Mouse (Mus musculus) ovary, postnatal 14 days (tissue): Measurements from ENCODE around the gene Armh3.
A peak's percentile ranks its signal among the peaks of the same experiment; 100 is the strongest.

Experiments
- DNase-seq: peaks from one replicate; pipeline ENCODE4 v3.0.0; 2022; ENCODE audit warnings: low spot score

Armh3 gene

GRCm38 (mm10) chr19:45787450-45787849 is 210.8 kb downstream of the Armh3 start:
- DNase-seq, result no peak

GRCm38 (mm10) chr19:45785470-45785869 is 212.8 kb downstream of the Armh3 start:
- DNase-seq, result no peak

- no peak for DNase-seq
Observed at GRCm38 (mm10) chr19:45783933-45784576, 214.2 kb downstream of the Armh3 start.

- peak; percentile 95 for DNase-seq
Observed at GRCm38 (mm10) chr19:45783181-45783932, 214.9 kb downstream of the Armh3 start, which contains the start of gene Mgea5. Gene Mgea5, minus strand, starts transcription at chr19:45783837.

GRCm38 (mm10) chr19:45782315-45783001 is 215.8 kb downstream of the Armh3 start:
- peak; percentile 60 for DNase-seq

- no peak for DNase-seq
Observed at GRCm38 (mm10) chr19:45781676-45782075, 216.6 kb downstream of the Armh3 start.

- DNase-seq, result no peak
Observed at GRCm38 (mm10) chr19:45780350-45780915, 217.9 kb downstream of the Armh3 start.

- DNase-seq, result no peak
Observed at GRCm38 (mm10) chr19:45775486-45775885, 222.8 kb downstream of the Armh3 start.

- no peak for DNase-seq
Observed at GRCm38 (mm10) chr19:45771501-45771900, 226.8 kb downstream of the Armh3 start.
